Mouse (Mus musculus): ENCODE results near the gene B130006D01Rik. TPM values are rescaled to one million over a fixed set of nuclear protein-coding genes. Genes with fewer than 3 reads are reported as not detected.

B130006D01Rik gene
- polyA plus RNA-seq, 1 experiment: 0.02 TPM

DNA sequence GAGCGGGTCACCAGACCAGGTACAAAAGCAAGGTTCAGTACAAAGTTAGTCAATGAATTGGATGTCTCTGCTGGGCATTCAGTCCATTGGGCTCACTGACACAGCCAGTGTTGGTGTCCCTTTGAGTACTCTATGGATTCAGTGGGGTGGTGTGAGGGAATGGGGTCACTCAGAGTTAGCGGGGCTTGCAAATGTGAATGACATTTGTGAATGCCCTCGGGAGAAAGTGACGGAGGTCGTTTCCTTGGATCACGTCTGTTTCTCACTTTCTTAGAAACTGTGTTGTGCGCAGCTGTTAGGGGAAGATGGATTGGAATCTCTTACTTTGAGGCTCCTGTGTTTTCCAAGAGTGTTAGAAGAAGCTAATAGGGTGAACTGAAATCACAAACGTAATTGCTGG lies 41.4 kb downstream of the B130006D01Rik start:
- WGBS: 92% methylated on average over 8 of the region's 8 CpGs
- DNase-seq (ENCODE audit: low read depth, low spot score): no peak

DNA sequence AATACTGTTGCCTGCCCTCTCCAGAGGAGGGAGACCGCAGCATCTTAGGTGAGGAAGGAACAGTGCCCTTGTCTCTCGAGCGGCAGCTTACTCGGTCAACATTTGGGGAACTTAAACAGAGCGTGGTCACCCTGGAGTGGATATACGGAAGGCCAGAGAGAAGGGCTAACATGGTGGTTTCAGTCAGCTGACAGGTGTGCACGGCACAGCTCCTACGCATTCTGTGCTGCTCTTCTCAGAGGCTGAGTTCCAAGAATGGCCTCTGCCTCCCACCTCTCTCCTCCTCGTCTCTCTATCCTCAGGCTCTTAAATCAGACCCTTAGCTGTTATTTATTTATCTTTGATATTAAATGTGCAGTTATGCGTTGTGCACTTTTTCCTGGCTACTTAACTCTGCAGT lies 41.9 kb downstream of the B130006D01Rik start:
- 85% methylated on average over 10 of the region's 10 CpGs for WGBS
- DNase-seq (ENCODE audit: low read depth, low spot score): no peak

DNA sequence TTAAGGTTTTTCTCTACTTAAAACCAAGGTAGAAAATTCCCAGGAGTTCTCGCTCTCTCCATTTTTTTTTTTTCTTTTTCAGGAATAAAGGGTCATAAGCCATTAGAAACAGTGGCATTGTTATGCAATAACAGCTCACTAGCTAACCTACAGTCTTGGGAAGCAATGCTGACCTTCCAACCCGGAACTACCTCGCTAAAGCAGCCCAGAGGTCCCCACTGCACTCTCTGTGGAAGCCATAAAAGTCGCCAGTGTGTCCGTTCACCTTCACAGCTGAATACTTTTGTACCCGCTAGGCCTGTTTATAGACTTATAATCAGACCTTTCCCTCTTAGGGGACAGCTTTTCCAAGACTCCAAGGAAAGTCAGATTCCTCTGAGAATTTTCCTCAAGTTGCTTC lies 44.9 kb downstream of the B130006D01Rik start:
- no peak for DNase-seq (ENCODE audit: low read depth, low spot score)
- 47% methylated on average over 6 of the region's 6 CpGs for WGBS

DNA sequence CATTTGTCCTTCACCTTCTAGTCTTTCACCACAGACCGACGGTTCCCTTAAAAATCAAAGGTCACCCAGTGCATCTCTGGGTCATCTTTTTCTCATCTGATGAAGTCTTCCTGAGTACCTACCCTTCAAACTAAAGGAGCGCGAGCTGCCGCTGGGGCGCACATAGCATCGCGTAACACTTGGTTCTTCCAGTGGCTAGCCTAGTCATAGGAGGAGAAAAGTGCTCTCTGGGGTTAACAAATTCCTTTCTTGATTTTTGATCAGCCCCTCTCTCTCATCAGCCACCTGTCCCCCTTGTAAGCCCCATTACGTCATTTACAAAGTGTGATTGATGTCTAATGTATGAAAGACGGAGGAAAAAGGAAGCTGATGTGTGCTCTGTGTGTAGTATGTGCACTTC lies 45.8 kb downstream of the B130006D01Rik start:
- WGBS: 95% methylated on average over 10 of the region's 10 CpGs
- DNase-seq (ENCODE audit: low read depth, low spot score): no peak

DNA sequence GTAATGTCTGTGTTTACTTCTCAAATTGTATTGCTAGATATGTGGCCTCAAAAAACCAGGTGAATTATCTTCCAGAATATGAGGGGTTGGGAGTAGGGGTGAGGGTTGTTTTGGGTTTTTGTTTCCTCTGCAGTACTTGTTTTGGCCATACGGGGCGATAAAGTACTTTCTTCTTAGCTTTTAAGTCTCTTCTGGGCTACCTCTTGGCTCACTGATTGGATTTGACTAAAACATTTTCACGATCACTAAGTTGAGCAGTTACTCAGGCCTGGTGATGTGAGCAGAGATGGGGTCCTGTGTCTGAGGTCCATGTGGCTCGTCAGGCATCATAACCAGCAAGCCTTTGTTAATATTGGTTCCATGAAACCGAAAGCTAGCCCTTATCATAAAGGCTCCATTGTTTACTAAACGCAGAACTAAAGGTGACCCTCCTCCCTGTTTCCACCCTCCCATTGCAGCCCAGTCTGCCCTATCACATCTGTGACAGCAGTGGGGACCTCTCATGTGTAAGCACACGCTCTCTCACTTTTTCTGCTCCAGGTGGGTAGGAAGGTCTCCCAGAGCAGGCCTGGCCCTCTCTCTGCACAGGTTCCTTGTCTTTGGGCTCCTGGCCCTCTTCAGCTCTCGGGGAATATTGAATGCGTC lies 47.5 kb downstream of the B130006D01Rik start:
- DNase-seq (ENCODE audit: low read depth, low spot score): no peak
- 43% methylated on average over 9 of the region's 9 CpGs for WGBS

DNA sequence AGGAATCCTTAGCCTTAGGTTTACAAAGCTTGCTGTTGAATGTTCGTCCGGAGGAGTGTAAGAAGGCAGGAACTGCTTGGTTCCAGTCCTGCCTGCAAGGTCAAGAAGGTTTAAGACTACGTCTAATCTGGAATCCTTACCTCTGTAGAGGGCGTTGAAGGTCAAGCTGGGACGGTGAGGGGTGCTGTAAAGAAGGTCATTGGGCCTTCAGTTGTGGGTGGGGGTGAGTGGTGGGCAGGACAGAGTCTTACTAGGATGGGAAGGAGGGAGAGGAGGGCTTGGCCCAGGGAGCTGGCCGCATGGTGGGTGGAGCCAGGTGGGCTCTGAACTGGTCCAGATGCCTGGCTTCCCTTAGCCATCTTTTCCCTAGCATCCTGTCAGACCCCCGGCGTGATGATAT lies 48.3 kb downstream of the B130006D01Rik start:
- WGBS: 85% methylated on average over 8 of the region's 8 CpGs
- DNase-seq (ENCODE audit: low read depth, low spot score): no peak

DNA sequence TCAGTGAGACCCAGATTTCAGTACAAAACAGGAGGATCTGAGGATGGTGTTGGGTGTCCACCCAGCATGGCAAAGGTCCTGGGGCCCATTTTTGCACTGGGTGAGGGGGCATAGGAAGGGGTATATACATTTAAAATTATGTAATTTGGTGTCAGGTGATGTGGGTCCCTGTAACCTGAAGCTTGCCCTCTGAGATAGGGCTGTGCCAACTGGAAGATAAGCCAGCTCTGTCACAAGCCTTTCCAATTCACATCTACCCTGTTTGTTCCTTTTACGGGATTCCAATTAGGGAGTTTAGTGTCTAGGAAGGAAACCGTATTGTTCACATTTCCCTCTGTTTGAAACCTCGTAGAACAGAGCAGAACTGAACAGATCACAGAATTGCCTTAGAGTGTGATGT lies 49.9 kb downstream of the B130006D01Rik start:
- WGBS: 75% methylated on average over 3 of the region's 3 CpGs

More for the DNA sequence above, 49.9 kb downstream of the B130006D01Rik start:
- no peak for DNase-seq (ENCODE audit: low read depth, low spot score)

Other genes starting within 250 kb of the B130006D01Rik start
- 0.53 and 0.55 TPM in 2 replicates for gene Nxph3, start 209.0 kb upstream of the B130006D01Rik start, polyA plus RNA-seq (2012; rRNA removed)
- 4.7 and 4.9 TPM in 2 replicates for gene Ngfr, start 135.9 kb upstream of the B130006D01Rik start, polyA plus RNA-seq (2012; rRNA removed)
- 135 and 148 TPM in 2 replicates for gene Phb, start 56.6 kb upstream of the B130006D01Rik start, polyA plus RNA-seq (2012; rRNA removed)
- 11.6 and 16.5 TPM in 2 replicates for gene Zfp652, start 10.9 kb upstream of the B130006D01Rik start, polyA plus RNA-seq (2012; rRNA removed)
- gene Phospho1, start 100.9 kb downstream of the B130006D01Rik start, polyA plus RNA-seq (2012; rRNA removed): 38.7 and 59.5 TPM in 2 replicates
- 11.5 and 13.2 TPM in 2 replicates for gene Gngt2, start 113.6 kb downstream of the B130006D01Rik start, polyA plus RNA-seq (2012; rRNA removed)
- gene Abi3, start 118.9 kb downstream of the B130006D01Rik start, polyA plus RNA-seq (2012; rRNA removed): 37.9 and 40.6 TPM in 2 replicates
- 135 and 254 TPM in 2 replicates for gene B4galnt2, start 191.3 kb downstream of the B130006D01Rik start, polyA plus RNA-seq (2012; rRNA removed)

Measured in large intestine, adult 2 months (tissue).